Mouse (Mus musculus) thymus, adult 2 months (tissue): Measurements from ENCODE around the gene Rab44.

Experiments
- CTCF ChIP-seq: fragments of 200-500 bp; IDR thresholded peaks from 2 replicates; pipeline ENCODE4 v1.5.1; 2012; ENCODE audit warnings: mild to moderate bottlenecking, control low read depth, low read length, moderate library complexity, borderline replicate concordance; ENCODE audit not compliant: control insufficient read depth, poor library complexity, insufficient read depth; ENCODE audit errors: extremely low read depth
- POLR2A ChIP-seq: fragments of 200-500 bp; IDR thresholded peaks from 2 replicates; pipeline ENCODE4 v1.6.1; 2012; ENCODE audit warnings: mild to moderate bottlenecking, low read length, control low read depth, moderate library complexity; ENCODE audit not compliant: control insufficient read depth, poor library complexity, insufficient read depth; ENCODE audit errors: extremely low read depth

- TF ChIP-seq POLR2A (no peak), CTCF (no peak)
Measured at GRCm38 (mm10) chr17:29154247-29154646, 40.3 kb downstream of the Rab44 start.
